Mouse (Mus musculus) kidney, embryonic 16.5 days (tissue): ENCODE measurements at regions not wholly inside any gene's neighbourhood (a gene's known extent, or its start where the extent isn't known, plus 50 kb on each side); places are given as distances from the start of the nearest gene placed in this dataset.

Experiments
- ATAC-seq: fragments of 200-750 bp; cut with Nextera tagmentation; 2 replicates; pipeline ENCODE4 v1.8.0; 2017; ENCODE audit warnings: moderate TSS enrichment; ENCODE audit not compliant: low FRiP score, low TSS enrichment
- H3K27ac ChIP-seq: fragments of 300-500 bp; sonication (generic); 2 replicates; pipeline ENCODE4 v1.5.1; 2014; ENCODE audit warnings: low read length
- H3K27me3 ChIP-seq: fragments of 300-500 bp; sonication (generic); 2 replicates; pipeline ENCODE4 v1.6.1; 2014; ENCODE audit warnings: low read length, control low read depth, mixed read lengths; ENCODE audit not compliant: insufficient read depth
- H3K36me3 ChIP-seq: fragments of 300-500 bp; sonication (generic); 2 replicates; pipeline ENCODE4 v1.6.1; 2014; ENCODE audit warnings: low read length, control low read depth, mixed read lengths; ENCODE audit not compliant: insufficient read depth
- H3K4me1 ChIP-seq: fragments of 300-500 bp; sonication (generic); 2 replicates; pipeline ENCODE4 v1.6.1; 2014; ENCODE audit warnings: low read length, control low read depth, mixed read lengths; ENCODE audit not compliant: insufficient read depth
- H3K4me2 ChIP-seq: fragments of 300-500 bp; sonication (generic); replicated peaks from 2 replicates; pipeline ENCODE4 v1.6.1; 2014; ENCODE audit warnings: low read depth, low read length
- H3K4me3 ChIP-seq: fragments of 300-500 bp; sonication (generic); 2 replicates; pipeline ENCODE4 v1.5.1; 2014; ENCODE audit warnings: mild to moderate bottlenecking, low read length
- H3K9ac ChIP-seq: fragments of 300-500 bp; sonication (generic); replicated peaks from 2 replicates; pipeline ENCODE4 v1.6.1; 2014; ENCODE audit warnings: low read length
- H3K9me3 ChIP-seq: fragments of 300-500 bp; sonication (generic); 2 replicates; pipeline ENCODE4 v1.6.1; 2016; ENCODE audit warnings: low read length, control low read depth
- WGBS: fragments of 180-500 bp; shearing (Covaris S2); extraction: QIAGEN DNeasy Blood & Tissue Kit; methylation state at CpG from one replicate; pipeline ENCODE4 v1.1.7; 2014; 5-methylcytosine and 5-hydroxymethylcytosine counted together

DNA sequence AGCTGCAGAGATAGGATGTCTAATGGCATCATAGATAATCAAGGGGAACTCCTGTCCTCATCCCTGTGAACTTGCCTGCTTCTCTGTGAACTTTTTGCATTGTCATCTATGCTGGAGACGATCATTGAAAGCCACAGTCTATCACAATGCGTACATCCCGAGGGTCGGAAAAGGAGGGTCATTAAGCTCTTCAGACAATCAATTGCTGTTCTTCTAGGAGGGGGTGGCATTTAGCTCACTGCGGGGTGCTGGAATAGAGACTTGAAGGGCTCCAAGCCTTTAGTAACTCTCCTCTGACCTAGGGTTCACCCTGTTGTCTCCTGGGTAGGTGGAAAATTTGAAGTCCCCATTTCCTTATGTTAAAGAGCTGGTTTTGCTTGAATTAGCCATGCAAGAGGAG, 251.7 kb upstream of the Nr2f2 start:
- H3K4me3 ChIP-seq, result no peak overlapping the region
- no peaks in the 10 kb centered on the region for H3K4me1 ChIP-seq
- no peaks in the 10 kb centered on the region for H3K9me3 ChIP-seq
- no peak overlapping the region for H3K4me2 ChIP-seq
- ATAC-seq, result no peak
- 73% methylated on average over 5 of the region's 5 CpGs for WGBS
- no peaks in the 10 kb centered on the region for H3K36me3 ChIP-seq
- no peaks in the 10 kb centered on the region for H3K27me3 ChIP-seq
- no peak overlapping the region for H3K27ac ChIP-seq
- H3K9ac ChIP-seq, result no peak overlapping the region

DNA sequence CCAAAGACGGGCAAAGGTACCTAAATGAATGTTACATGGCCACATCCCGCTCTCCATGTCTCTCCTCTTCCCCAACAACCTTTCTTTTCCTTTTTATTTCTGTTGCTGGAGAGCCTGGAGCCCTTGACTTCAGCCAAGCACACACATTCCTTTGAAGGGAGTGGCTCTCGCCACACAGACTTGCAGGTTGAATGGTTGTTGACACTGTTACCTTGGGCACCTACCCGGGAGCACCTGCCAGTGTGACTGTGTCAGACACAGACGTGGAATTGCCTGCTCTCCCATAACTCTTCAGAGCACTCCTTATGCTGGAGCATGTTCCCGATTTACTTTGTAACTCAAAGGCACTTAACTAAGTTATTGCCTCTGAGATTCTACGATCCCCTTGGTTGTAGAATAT, 240.0 kb upstream of the Nr2f2 start:
- 79% methylated on average over 7 of the region's 7 CpGs for WGBS
- Histone ChIP-seq H3K27ac (no peak overlapping the region), H3K27me3 (no peaks in the 10 kb centered on the region), H3K36me3 (no peaks in the 10 kb centered on the region), H3K4me2 (no peak overlapping the region), H3K9me3 (no peaks in the 10 kb centered on the region), H3K9ac (no peak overlapping the region), H3K4me3 (no peak overlapping the region), H3K4me1 (no peaks in the 10 kb centered on the region)
- ATAC-seq, result 0 out of 2 replicates have a peak, but pooled peaks have one; percentile 31

DNA sequence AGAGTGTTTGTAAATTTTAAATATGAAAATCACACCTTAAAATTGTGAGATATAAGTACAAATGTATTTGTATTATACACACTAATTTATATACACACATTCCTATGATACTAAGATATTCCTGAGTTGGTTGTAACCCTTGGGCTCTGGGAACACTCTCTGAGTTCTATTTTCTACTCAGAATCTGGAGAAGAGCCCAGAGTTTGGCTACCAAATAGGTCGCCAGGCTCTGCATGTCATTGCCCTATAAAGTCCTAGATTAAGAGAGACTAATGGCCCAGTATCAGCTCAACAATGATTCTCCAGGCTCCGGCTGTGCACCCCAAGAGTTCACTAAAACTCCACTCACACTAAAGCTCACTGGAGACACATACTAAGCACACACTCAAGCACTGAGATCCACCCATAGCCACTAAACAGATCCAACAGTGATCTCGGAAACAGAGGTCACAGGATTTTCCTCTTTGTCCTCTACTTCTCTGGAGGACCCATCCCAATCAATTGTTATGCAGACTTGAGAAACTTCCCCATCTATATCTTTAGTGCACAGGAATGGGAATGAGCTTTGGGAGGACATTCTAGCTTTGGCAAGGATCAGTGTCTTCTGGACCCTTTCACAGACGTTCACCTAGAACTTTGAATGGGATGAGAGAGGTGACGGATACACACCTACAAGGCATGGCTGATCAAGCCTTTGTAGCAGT, 238.1 kb upstream of the Nr2f2 start:
- no peaks in the 10 kb centered on the region for H3K36me3 ChIP-seq
- H3K4me3 ChIP-seq, result no peak overlapping the region
- no peaks in the 10 kb centered on the region for H3K9me3 ChIP-seq
- 90% methylated on average over 5 of the region's 5 CpGs for WGBS
- H3K9ac ChIP-seq, result no peak overlapping the region
- H3K4me2 ChIP-seq, result no peak overlapping the region
- ATAC-seq, result no peak
- H3K27ac ChIP-seq, result no peak overlapping the region
- H3K4me1 ChIP-seq, result no peaks in the 10 kb centered on the region
- H3K27me3 ChIP-seq, result no peaks in the 10 kb centered on the region

DNA sequence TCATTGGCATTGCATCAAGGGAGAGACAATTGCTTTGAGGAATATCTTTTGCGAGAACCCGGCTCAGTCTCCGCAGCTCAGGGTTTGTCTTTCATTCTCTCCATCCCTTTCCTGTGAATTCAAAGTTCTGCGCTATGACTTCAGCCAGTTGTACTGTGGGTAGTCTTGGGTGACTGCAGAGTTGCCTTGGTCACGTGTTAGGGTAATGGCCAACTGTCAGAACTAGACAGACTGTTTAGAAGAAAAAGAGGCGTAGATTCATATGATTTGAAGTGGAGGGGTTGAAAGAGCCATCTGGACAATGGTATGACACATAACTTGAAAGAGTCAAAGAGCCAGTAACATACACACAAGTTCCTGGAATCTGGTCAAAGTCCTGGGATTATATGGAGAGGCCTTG, 226.5 kb upstream of the Nr2f2 start:
- H3K4me2 ChIP-seq, result no peak overlapping the region
- H3K9me3 ChIP-seq, result peaks cover 1% of the 10 kb centered on the region; the same call in 1 of the 2 replicates
- H3K9ac ChIP-seq, result no peak overlapping the region
- no peaks in the 10 kb centered on the region for H3K36me3 ChIP-seq
- no peak overlapping the region for H3K4me3 ChIP-seq
- ATAC-seq, result no peak
- no peaks in the 10 kb centered on the region for H3K27me3 ChIP-seq
- H3K27ac ChIP-seq, result no peak overlapping the region
- WGBS, result 92% methylated on average over 6 of the region's 6 CpGs
- H3K4me1 ChIP-seq, result peaks cover 11% of the 10 kb centered on the region; the same call in 1 of the 2 replicates

DNA sequence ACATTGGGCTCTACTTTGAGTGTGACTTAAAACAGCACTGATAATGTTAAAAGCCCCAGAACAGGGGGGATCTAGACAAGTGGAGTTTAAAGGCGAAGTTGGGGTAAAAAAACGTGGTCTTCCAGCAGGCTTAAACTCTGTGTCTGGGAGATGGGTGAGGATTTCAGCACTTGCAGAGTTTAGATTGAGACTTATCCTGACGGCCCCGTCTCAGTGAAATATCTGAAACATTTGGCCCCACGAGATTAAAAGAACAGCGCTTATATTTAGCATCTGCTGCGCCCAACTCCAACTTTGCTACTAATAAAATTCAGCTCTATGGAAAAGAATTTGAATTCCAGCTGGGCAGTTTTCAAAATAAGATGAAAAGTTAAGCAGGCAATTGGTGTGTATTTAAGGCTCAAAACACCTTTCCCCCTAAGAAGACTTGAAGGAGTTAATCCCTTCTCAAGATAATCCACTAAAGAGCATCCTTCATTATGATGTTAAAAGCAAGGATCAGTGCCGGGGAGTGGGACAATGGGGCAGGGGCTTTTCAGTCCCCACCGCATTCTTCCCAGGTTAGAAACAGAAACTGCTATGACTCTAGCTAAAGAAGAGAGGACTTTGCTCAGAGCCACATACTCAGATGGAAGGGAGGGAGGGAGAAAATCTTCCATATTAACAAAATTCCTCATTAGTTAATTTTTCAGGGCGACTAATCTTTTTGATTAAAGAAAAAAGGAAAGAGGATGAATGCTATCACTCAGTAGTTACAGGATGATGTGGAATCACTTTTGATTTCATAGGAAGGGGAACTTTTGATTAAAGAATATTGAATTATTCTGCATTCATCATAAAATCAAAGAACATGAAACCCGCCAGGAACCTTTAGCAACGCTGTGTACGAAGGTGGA, 225.1 kb upstream of the Nr2f2 start:
- Histone ChIP-seq H3K4me3 (no peak overlapping the region), H3K27me3 (no peaks in the 10 kb centered on the region), H3K9me3 (peaks cover 5% of the 10 kb centered on the region; the same call in 1 of the 2 replicates), H3K36me3 (no peaks in the 10 kb centered on the region), H3K4me2 (no peak overlapping the region), H3K9ac (no peak overlapping the region), H3K4me1 (peaks cover 11% of the 10 kb centered on the region; the same call in 1 of the 2 replicates), H3K27ac (no peak overlapping the region)
- 55% methylated on average over 13 of the region's 13 CpGs for WGBS
- no peak for ATAC-seq

DNA sequence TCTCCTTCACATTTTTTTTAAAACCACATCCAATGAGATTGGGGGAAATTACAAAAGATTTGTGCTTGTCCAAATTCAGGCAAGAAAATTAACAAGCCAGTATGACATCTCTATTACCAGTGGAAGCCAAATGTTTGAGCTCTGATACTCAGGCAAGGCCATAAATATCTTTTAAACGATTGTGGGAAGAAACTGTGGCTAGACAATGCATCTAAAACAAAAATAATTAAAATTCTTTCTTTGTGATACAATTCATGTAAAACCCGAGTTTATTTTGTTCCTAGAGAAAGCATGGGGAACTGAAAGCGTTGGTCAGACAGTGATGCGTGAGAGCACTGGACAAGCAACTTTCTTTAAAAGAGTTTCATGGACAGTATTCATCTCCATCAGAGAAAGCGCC, 223.2 kb upstream of the Nr2f2 start:
- Histone ChIP-seq H3K4me3 (no peak overlapping the region), H3K27ac (peak overlapping the region; percentile 39), H3K27me3 (no peaks in the 10 kb centered on the region), H3K36me3 (no peaks in the 10 kb centered on the region), H3K9me3 (peaks cover 5% of the 10 kb centered on the region; the same call in 1 of the 2 replicates), H3K9ac (no peak overlapping the region), H3K4me2 (no peak overlapping the region), H3K4me1 (peaks cover 11% of the 10 kb centered on the region; the same call in 1 of the 2 replicates)
- no peak for ATAC-seq
- WGBS, result 48% methylated on average over 5 of the region's 5 CpGs

DNA sequence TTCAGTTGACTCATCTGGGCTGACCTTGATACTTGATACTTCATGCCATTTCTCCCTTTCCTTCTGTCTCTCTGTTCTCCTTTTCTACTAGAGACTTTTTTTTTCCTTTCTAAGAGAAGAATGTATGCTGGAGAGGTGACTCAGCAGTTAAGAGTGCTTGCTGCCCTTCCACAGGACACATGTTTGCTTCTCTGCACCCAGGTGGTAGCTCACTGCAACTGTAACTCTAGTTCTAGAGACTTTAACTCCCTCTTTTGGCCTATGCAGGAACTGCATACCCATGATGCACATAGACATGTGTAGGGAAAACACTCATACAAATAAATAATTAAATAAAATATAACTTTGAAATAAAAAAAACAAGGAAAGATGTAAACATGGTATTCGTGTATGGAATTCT, 221.5 kb upstream of the Nr2f2 start:
- Histone ChIP-seq H3K4me2 (no peak overlapping the region), H3K9ac (no peak overlapping the region), H3K27me3 (no peaks in the 10 kb centered on the region), H3K36me3 (no peaks in the 10 kb centered on the region), H3K4me1 (peaks cover 11% of the 10 kb centered on the region; the same call in 1 of the 2 replicates), H3K9me3 (peaks cover 5% of the 10 kb centered on the region; the same call in 1 of the 2 replicates), H3K27ac (no peak overlapping the region), H3K4me3 (no peak overlapping the region)
- WGBS, result 92% methylated on average over 1 of the region's 1 CpGs
- ATAC-seq, result no peak

DNA sequence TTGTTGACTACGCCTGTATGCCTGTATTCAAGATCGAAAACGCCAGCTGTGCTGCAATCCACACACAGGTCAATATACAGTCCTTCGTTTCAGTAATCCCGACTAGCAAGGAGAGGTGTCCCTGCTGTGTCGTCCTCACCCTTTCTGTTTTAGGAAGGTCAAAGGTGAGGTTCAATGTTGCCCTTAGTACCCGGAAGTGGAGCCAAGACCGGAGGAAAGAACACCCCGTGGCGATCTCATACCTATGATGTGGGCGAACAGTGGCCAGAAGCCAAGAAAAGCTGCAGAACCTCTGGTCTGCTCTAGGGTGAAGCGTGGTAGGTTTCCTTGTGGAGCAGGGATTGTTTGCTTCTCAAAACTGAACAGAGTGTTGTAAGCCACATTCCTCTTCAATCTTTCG, 217.9 kb upstream of the Nr2f2 start:
- no peak overlapping the region for H3K27ac ChIP-seq
- no peak for ATAC-seq
- H3K4me1 ChIP-seq, result peaks cover 1% of the 10 kb centered on the region; the same call in 1 of the 2 replicates
- no peak overlapping the region for H3K9ac ChIP-seq
- H3K27me3 ChIP-seq, result no peaks in the 10 kb centered on the region
- no peak overlapping the region for H3K4me3 ChIP-seq
- WGBS, result 76% methylated on average over 13 of the region's 13 CpGs
- no peak overlapping the region for H3K4me2 ChIP-seq
- no peaks in the 10 kb centered on the region for H3K36me3 ChIP-seq
- H3K9me3 ChIP-seq, result peaks cover 5% of the 10 kb centered on the region; the same call in 1 of the 2 replicates

DNA sequence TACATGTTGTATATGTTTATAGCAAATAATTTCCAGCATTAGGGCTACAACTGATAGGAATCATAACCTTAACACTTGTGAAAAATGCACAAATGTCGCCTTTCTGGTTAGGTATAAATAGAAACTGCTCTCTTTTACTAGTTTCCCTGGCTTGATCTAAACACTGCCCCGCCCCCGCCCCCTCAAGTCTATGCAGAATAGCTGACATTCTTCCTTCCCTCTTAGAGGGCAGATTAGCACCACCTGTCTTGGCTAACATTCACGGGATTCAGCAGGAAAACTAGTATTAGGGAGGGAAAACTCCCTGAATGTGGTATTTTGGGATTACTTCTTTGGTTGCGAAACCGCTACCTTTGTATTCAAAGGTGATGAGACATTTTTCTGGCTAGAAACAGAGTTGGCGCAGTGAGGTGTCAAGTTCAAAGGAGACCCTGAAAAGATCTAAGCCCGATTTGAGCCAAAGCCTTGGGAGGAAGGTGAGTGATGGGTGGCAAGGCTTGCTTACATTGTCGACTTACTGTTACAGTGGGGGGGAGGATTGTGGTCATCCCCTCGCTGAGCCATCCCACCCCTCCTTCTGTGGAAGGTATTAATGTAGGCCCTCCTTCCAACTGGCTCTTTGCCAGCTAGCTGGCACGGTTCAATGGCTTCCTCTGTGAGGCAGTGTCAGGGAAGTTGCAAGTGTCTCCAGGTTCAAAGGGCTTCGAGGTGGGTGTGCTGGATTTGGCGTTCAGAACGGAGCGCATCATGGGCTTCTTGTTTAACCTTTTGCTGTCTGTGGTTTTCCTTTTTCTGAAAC, 209.8 kb upstream of the Nr2f2 start:
- Histone ChIP-seq H3K4me3 (no peak overlapping the region), H3K4me2 (no peak overlapping the region), H3K27ac (0 out of 2 replicates have a peak overlapping the region, but pooled peaks have one; percentile 4), H3K36me3 (no peaks in the 10 kb centered on the region), H3K4me1 (peaks cover 15% of the 10 kb centered on the region), H3K9me3 (no peaks in the 10 kb centered on the region), H3K27me3 (no peaks in the 10 kb centered on the region), H3K9ac (no peak overlapping the region)
- peak; percentile 76 for ATAC-seq
- WGBS, result 38% methylated on average over 15 of the region's 15 CpGs
